Comparison of ENCODE assay signal across 8 mouse cellular contexts in the genomic region with DNA sequence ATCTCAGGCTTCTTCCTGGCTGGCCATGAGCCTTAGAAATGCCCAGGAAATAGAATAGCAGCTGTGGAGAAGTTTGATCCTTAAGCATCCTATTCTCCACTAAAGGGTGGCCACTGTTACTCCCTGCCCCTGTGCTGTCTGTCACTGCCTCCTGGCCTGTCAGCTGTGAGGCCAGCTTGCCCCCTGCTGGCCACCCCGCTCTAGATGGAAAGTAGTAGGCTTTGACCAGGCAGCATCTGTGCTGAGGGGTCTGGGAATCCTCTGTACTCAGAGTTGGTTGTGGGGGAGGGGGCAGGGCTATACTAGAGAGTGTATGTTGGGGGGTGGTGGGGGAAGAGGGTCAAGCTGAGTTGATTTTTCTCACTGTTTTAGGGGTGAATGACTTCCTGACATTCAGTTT.
DNase-seq lines count a peak whose midpoint lies in the region; ATAC-seq and TF ChIP-seq lines count a peak whose summit lies in the region.

No protein-coding gene starts in this region.

- no peak overlapping the region for H3K4me2 ChIP-seq in midbrain, embryonic 16.5 days (ENCODE audit: low read length)

- 36% methylated on average over 1 of the region's 1 CpGs for WGBS in thymus, adult 2 months
- 0% methylated on average over 1 of the region's 1 CpGs for WGBS in embryonic facial prominence, embryonic 10.5 days
- WGBS in limb, embryonic 10.5 days, result 0% methylated on average over 1 of the region's 1 CpGs
- 13% methylated on average over 1 of the region's 1 CpGs for WGBS in midbrain, embryonic 16.5 days

- ATAC-seq in midbrain, embryonic 16.5 days, result peak; percentile 90

- no peak for TF ChIP-seq POLR2A in thymus, adult 2 months (IDR thresholded peaks at IDR 0.05; ENCODE audit: control insufficient read depth, extremely low read depth, insufficient read depth, low read length, poor library complexity)

- no peak overlapping the region for H3K27ac ChIP-seq in thymus, adult 2 months (ENCODE audit: control insufficient read depth, insufficient read depth, low read length)
- no peak overlapping the region for H3K27ac ChIP-seq in embryonic facial prominence, embryonic 10.5 days (replicated peaks)
- H3K27ac ChIP-seq in limb, embryonic 10.5 days, result no peak overlapping the region
- no peak overlapping the region for H3K27ac ChIP-seq in midbrain, embryonic 16.5 days (ENCODE audit: low read length)

- H3K27me3 ChIP-seq in thymus, adult 2 months (ENCODE audit: control insufficient read depth, insufficient read depth, low read length), result no peaks in the 10 kb centered on the region
- no peaks in the 10 kb centered on the region for H3K27me3 ChIP-seq in embryonic facial prominence, embryonic 10.5 days (replicated peaks; ENCODE audit: low read depth, poor library complexity, severe bottlenecking)
- no peaks in the 10 kb centered on the region for H3K27me3 ChIP-seq in limb, embryonic 10.5 days (ENCODE audit: low read depth, poor library complexity, severe bottlenecking)
- no peaks in the 10 kb centered on the region for H3K27me3 ChIP-seq in midbrain, embryonic 16.5 days (ENCODE audit: control insufficient read depth, insufficient read depth, low read depth, low read length)

- H3K4me1 ChIP-seq in thymus, adult 2 months (replicated peaks; ENCODE audit: control insufficient read depth, insufficient read depth, low read length), result no peaks in the 10 kb centered on the region
- 0 out of 2 replicates have a peak, but pooled peaks cover 6% of the 10 kb centered on the region for H3K4me1 ChIP-seq in embryonic facial prominence, embryonic 10.5 days
- H3K4me1 ChIP-seq in limb, embryonic 10.5 days, result no peaks in the 10 kb centered on the region
- H3K4me1 ChIP-seq in midbrain, embryonic 16.5 days (ENCODE audit: control insufficient read depth, insufficient read depth, low read length), result peaks cover 4% of the 10 kb centered on the region

- no peak overlapping the region for H3K4me3 ChIP-seq in thymus, adult 2 months (ENCODE audit: control insufficient read depth, insufficient read depth, low read length)
- no peak overlapping the region for H3K4me3 ChIP-seq in embryonic facial prominence, embryonic 10.5 days
- H3K4me3 ChIP-seq in limb, embryonic 10.5 days, result no peak overlapping the region
- no peak overlapping the region for H3K4me3 ChIP-seq in midbrain, embryonic 16.5 days (ENCODE audit: low read depth, low read length)

- no peak overlapping the region for H3K9ac ChIP-seq in midbrain, embryonic 16.5 days (ENCODE audit: low read depth, low read length)

- H3K9me3 ChIP-seq in embryonic facial prominence, embryonic 10.5 days, result no peaks in the 10 kb centered on the region
- H3K9me3 ChIP-seq in limb, embryonic 10.5 days (replicated peaks), result no peaks in the 10 kb centered on the region
- H3K9me3 ChIP-seq in midbrain, embryonic 16.5 days (replicated peaks; ENCODE audit: control insufficient read depth, low read length, poor library complexity, severe bottlenecking), result no peaks in the 10 kb centered on the region

- no peaks in the 10 kb centered on the region for H3K36me3 ChIP-seq in thymus, adult 2 months (ENCODE audit: control insufficient read depth, insufficient read depth, low read length)
- no peaks in the 10 kb centered on the region for H3K36me3 ChIP-seq in embryonic facial prominence, embryonic 10.5 days (replicated peaks)
- H3K36me3 ChIP-seq in limb, embryonic 10.5 days, result no peaks in the 10 kb centered on the region
- no peaks in the 10 kb centered on the region for H3K36me3 ChIP-seq in midbrain, embryonic 16.5 days (ENCODE audit: control insufficient read depth, insufficient read depth, low read length)

- TF ChIP-seq CTCF in thymus, adult 2 months (IDR thresholded peaks at IDR 0.05; ENCODE audit: borderline replicate concordance, control insufficient read depth, extremely low read depth, insufficient read depth, low read length, poor library complexity), result 0 out of 2 replicates have a peak, but pooled peaks have one; percentile 23

- peak; percentile 32 for DNase-seq in thymus, adult 2 months
- no peak for DNase-seq in thymus, adult 18-20 months
- peak; percentile 81 for DNase-seq in embryonic facial prominence, embryonic 10.5 days (ENCODE audit: low spot score)
- DNase-seq in heart, adult 9 months (ENCODE audit: low spot score in 2 of 2), result peak; percentile 4 to 35
- peak; percentile 2 to 40 for DNase-seq in kidney, adult 8-10 months
- peak; percentile 72 for DNase-seq in limb, embryonic 10.5 days (ENCODE audit: low spot score)
- DNase-seq in testis, postnatal 10 days (ENCODE audit: low spot score), result peak; percentile 73

Comparison
In these comparisons a context has a peak if more than half of its experiments do, and no peak if none do; other contexts are left out.
1. DNase-seq: peak in thymus, adult 2 months (single experiment), embryonic facial prominence, embryonic 10.5 days (single experiment), heart, adult 9 months (2 of 2), kidney, adult 8-10 months (2 of 2), limb, embryonic 10.5 days (single experiment) and testis, postnatal 10 days (single experiment); none in thymus, adult 18-20 months (0 of 2).